In genomic region chr8:110920773-110921277, GRCm38 (mm10) we compare ENCODE assay signal across 8 mouse cellular contexts. TPM values are rescaled to one million over a fixed set of nuclear protein-coding genes. Genes with fewer than 3 reads are reported as not detected.
DNase-seq lines count a peak whose midpoint lies in the region; ATAC-seq and TF ChIP-seq lines count a peak whose summit lies in the region.

No protein-coding gene starts in this region.

- H3K4me1 ChIP-seq in embryonic facial prominence, embryonic 12.5 days: peaks cover 19% of the 10 kb centered on the region
- peaks cover 20% of the 10 kb centered on the region; the same call in 1 of the 2 replicates for H3K4me1 ChIP-seq in hindbrain, postnatal 0 days (ENCODE audit: insufficient read depth, low read length)

- H3K36me3 ChIP-seq in embryonic facial prominence, embryonic 12.5 days: 0 out of 2 replicates have a peak, but pooled peaks cover 2% of the 10 kb centered on the region
- H3K36me3 ChIP-seq in hindbrain, postnatal 0 days (ENCODE audit: insufficient read depth, low read length): no peaks in the 10 kb centered on the region

- intact Hi-C loops in left cerebral cortex, adult 2 months (cut with DNase I): loop anchor here (5.0 kb wide), 1 partner anchor 46 kb away; no protein-coding TSS in a partner anchor

- H3K27ac ChIP-seq in left cerebral cortex, adult 2 months: peak overlapping the region; percentile 97
- H3K27ac ChIP-seq in embryonic facial prominence, embryonic 12.5 days: peak overlapping the region; percentile 92
- H3K27ac ChIP-seq in hindbrain, postnatal 0 days: peak overlapping the region; percentile 68; the same call in 1 of the 2 replicates

- no peak for DNase-seq in left cerebral cortex, adult 2 months (ENCODE audit: extremely low spot score in 1 of 2, low spot score in 2 of 2)
- DNase-seq in left cerebral cortex, adult 8-10 months (ENCODE audit: low spot score in 2 of 2): no peak
- no peak for DNase-seq in hindbrain, postnatal 0 days (ENCODE audit: low spot score)
- DNase-seq in naive thymus-derived CD4-positive, alpha-beta T cell, adult 2 months (ENCODE audit: low read depth): peak; percentile 21
- no peak for DNase-seq in spleen, postnatal 4 days (ENCODE audit: low spot score in 2 of 2)
- no peak for DNase-seq in adrenal gland, postnatal 14 days
- DNase-seq in layer of hippocampus, postnatal 10 days (ENCODE audit: low spot score in 2 of 2): no peak

- ATAC-seq in embryonic facial prominence, embryonic 12.5 days (ENCODE audit: insufficient number of reproducible peaks, insufficient read depth, low FRiP score, low TSS enrichment): no peak
- ATAC-seq in hindbrain, postnatal 0 days: no peak

- H3K9ac ChIP-seq in embryonic facial prominence, embryonic 12.5 days: peak overlapping the region; percentile 96
- H3K9ac ChIP-seq in hindbrain, postnatal 0 days (replicated peaks; ENCODE audit: low read length): peak overlapping the region; percentile 75

- TF ChIP-seq CTCF in left cerebral cortex, adult 2 months (IDR thresholded peaks at IDR 0.05): no peak
- no peak for TF ChIP-seq CTCF in hindbrain, postnatal 0 days (IDR thresholded peaks at IDR 0.05; ENCODE audit: low read depth)

- H3K4me3 ChIP-seq in left cerebral cortex, adult 2 months: peak overlapping the region; percentile 96
- H3K4me3 ChIP-seq in embryonic facial prominence, embryonic 12.5 days: peak overlapping the region; percentile 79
- peak overlapping the region; percentile 77 for H3K4me3 ChIP-seq in hindbrain, postnatal 0 days (ENCODE audit: low read length)

- H3K27me3 ChIP-seq in embryonic facial prominence, embryonic 12.5 days: no peaks in the 10 kb centered on the region
- no peaks in the 10 kb centered on the region for H3K27me3 ChIP-seq in hindbrain, postnatal 0 days (ENCODE audit: insufficient read depth, low read length)

- WGBS in embryonic facial prominence, embryonic 12.5 days: 9% methylated on average over 3 of the region's 3 CpGs
- 30% methylated on average over 3 of the region's 3 CpGs for WGBS in hindbrain, postnatal 0 days

- H3K9me3 ChIP-seq in embryonic facial prominence, embryonic 12.5 days: no peaks in the 10 kb centered on the region
- no peaks in the 10 kb centered on the region for H3K9me3 ChIP-seq in hindbrain, postnatal 0 days (ENCODE audit: low read length)

- H3K4me2 ChIP-seq in embryonic facial prominence, embryonic 12.5 days (replicated peaks): peak overlapping the region; percentile 90
- H3K4me2 ChIP-seq in hindbrain, postnatal 0 days (ENCODE audit: low read depth, low read length): peak overlapping the region; percentile 89

RNA-seq across cellular contexts. Expression of gene St3gal2, which starts 1.1 kb away (rescaled TPM):
- 10 to 100 TPM; 88.4 to 97.4 TPM for total RNA-seq in left cerebral cortex, adult 2 months (2021)
- total RNA-seq in left cerebral cortex, adult 8-10 months (2022): 10 to 100 TPM; 87.8 to 95.6 (median 94.6) TPM
- polyA plus RNA-seq in embryonic facial prominence, embryonic 12.5 days (2016; fragmentation: Nextera tagmentation; extraction: Ambion mirVana): 44.6 and 45.5 TPM in 2 replicates
- 32.2 and 39.6 TPM in 2 replicates for total RNA-seq in hindbrain, postnatal 0 days (2014; rRNA removed)
- polyA plus RNA-seq in hindbrain, postnatal 0 days (2015; fragmentation: Nextera tagmentation; extraction: Ambion mirVana): 19.9 and 20.2 TPM in 2 replicates
- 18.5 and 21.6 TPM in 2 replicates for total RNA-seq in adrenal gland, postnatal 14 days (2021)
- 10 to 100 TPM; 84.2 to 88.2 TPM for total RNA-seq in layer of hippocampus, postnatal 10 days (2021)

RNA-seq across cellular contexts. Expression of gene Fuk, which starts 18.5 kb away (rescaled TPM):
- total RNA-seq in left cerebral cortex, adult 2 months (2021): 10 to 100 TPM; 20.7 to 21.0 TPM
- 10 to 100 TPM; 16.7 to 20.2 (median 19.4) TPM for total RNA-seq in left cerebral cortex, adult 8-10 months (2022)
- polyA plus RNA-seq in embryonic facial prominence, embryonic 12.5 days (2016; fragmentation: Nextera tagmentation; extraction: Ambion mirVana): 16.8 and 17.0 TPM in 2 replicates
- 11.0 and 17.9 TPM in 2 replicates for total RNA-seq in hindbrain, postnatal 0 days (2014; rRNA removed)
- polyA plus RNA-seq in hindbrain, postnatal 0 days (2015; fragmentation: Nextera tagmentation; extraction: Ambion mirVana): 5.3 and 5.8 TPM in 2 replicates
- total RNA-seq in adrenal gland, postnatal 14 days (2021): 7.6 and 10.4 TPM in 2 replicates
- 10 to 100 TPM; 15.2 to 16.4 TPM for total RNA-seq in layer of hippocampus, postnatal 10 days (2021)
